Mouse (Mus musculus) liver, adult 2 months (tissue): ENCODE measurements around the gene Fadd.

Source experiments
- CTCF ChIP-seq: fragments of 200-500 bp; IDR thresholded peaks from 2 replicates; pipeline ENCODE4 v1.5.1; 2011; ENCODE audit warnings: low read depth, low read length, control low read depth
- POLR2A ChIP-seq: fragments of 200-500 bp; IDR thresholded peaks from 2 replicates; pipeline ENCODE4 v1.6.1; 2011; ENCODE audit warnings: low read length, control low read depth; ENCODE audit not compliant: insufficient read depth; ENCODE audit errors: extremely low read depth

GRCm38 (mm10) chr7:144600333-144600900 lies 18.2 kb upstream of the Fadd start:
- TF ChIP-seq POLR2A (no peak), CTCF (no peak)
